ENCODE assay signal across 9 mouse cellular contexts in genomic region chr16:77536746-77537145, GRCm38 (mm10).
DNase-seq lines count a peak whose midpoint lies in the region; ATAC-seq and TF ChIP-seq lines count a peak whose summit lies in the region.
"Had no signal": no experiment of that assay in that cellular context is flagged by ENCODE, and none has a peak within 500 bp of the region (broad histone marks: within the 10 kb centered on the region; RNA-seq: fewer than 3 reads in every experiment).

No protein-coding gene starts in this region.

- H3K27ac ChIP-seq in gastrocnemius, adult 2 months = no peak overlapping the region
- H3K27ac ChIP-seq in forebrain, embryonic 11.5 days (ENCODE audit: low read depth, low read length) = peak overlapping the region; percentile 66
- H3K27ac ChIP-seq in neural tube, embryonic 15.5 days (replicated peaks) = peak overlapping the region; percentile 94
- H3K27ac ChIP-seq: limb, embryonic 12.5 days had no signal

- H3K9me3 ChIP-seq in forebrain, embryonic 11.5 days (ENCODE audit: control insufficient read depth, low read length) = no peaks in the 10 kb centered on the region
- no peaks in the 10 kb centered on the region for H3K9me3 ChIP-seq in neural tube, embryonic 15.5 days (replicated peaks)
- H3K9me3 ChIP-seq: limb, embryonic 12.5 days had no signal

- intact Hi-C loops in gastrocnemius, adult 2 months (cut with DNase I) = loop anchor here (10.0 kb wide), 1 partner anchor 108 kb away; no protein-coding TSS in a partner anchor

- ATAC-seq in forebrain, embryonic 11.5 days (replicated peaks; ENCODE audit: low FRiP score) = peak; percentile 69
- peak; percentile 91 for ATAC-seq in neural tube, embryonic 15.5 days (ENCODE audit: low FRiP score)

- peak overlapping the region; percentile 23; the same call in 1 of the 2 replicates for H3K4me3 ChIP-seq in gastrocnemius, adult 2 months
- no peak overlapping the region for H3K4me3 ChIP-seq in forebrain, embryonic 11.5 days (ENCODE audit: low read depth, low read length)
- H3K4me3 ChIP-seq in neural tube, embryonic 15.5 days (replicated peaks) = peak overlapping the region; percentile 36
- H3K4me3 ChIP-seq: limb, embryonic 12.5 days had no signal

- 69% methylated on average over 10 of the region's 10 CpGs for WGBS in forebrain, embryonic 11.5 days
- WGBS in neural tube, embryonic 15.5 days = 13% methylated on average over 10 of the region's 10 CpGs

- TF ChIP-seq CTCF in gastrocnemius, adult 2 months (IDR thresholded peaks at IDR 0.05) = no peak

- no peak for DNase-seq in gastrocnemius, adult 2 months
- DNase-seq in gastrocnemius, adult 8-10 months (ENCODE audit: low spot score in 2 of 2) = no peak
- DNase-seq in forebrain, embryonic 11.5 days (ENCODE audit: low spot score) = no peak
- peak; percentile 20 to 48 for DNase-seq in layer of hippocampus, postnatal 25 days (ENCODE audit: extremely low spot score in 1 of 2, low spot score in 1 of 2)
- no peak for DNase-seq in testis, postnatal 14 days (ENCODE audit: low spot score)
- no peak for DNase-seq in adipocyte (ENCODE audit: low spot score)
- no peak for DNase-seq in kidney, adult 9 months

- H3K4me1 ChIP-seq in forebrain, embryonic 11.5 days (replicated peaks; ENCODE audit: control insufficient read depth, insufficient read depth, low read length) = no peaks in the 10 kb centered on the region; the same call in 1 of the 2 replicates
- peaks cover 10% of the 10 kb centered on the region; the same call in 1 of the 2 replicates for H3K4me1 ChIP-seq in neural tube, embryonic 15.5 days
- H3K4me1 ChIP-seq: limb, embryonic 12.5 days had no signal

- peak overlapping the region; percentile 2; the same call in 1 of the 2 replicates for H3K4me2 ChIP-seq in forebrain, embryonic 11.5 days (ENCODE audit: low read depth, low read length, severe bottlenecking)
- peak overlapping the region; percentile 56 for H3K4me2 ChIP-seq in neural tube, embryonic 15.5 days
- H3K4me2 ChIP-seq: limb, embryonic 12.5 days had no signal

- no peaks in the 10 kb centered on the region for H3K36me3 ChIP-seq in forebrain, embryonic 11.5 days (ENCODE audit: control insufficient read depth, insufficient read depth, low read length)
- H3K36me3 ChIP-seq in neural tube, embryonic 15.5 days = no peaks in the 10 kb centered on the region
- H3K36me3 ChIP-seq: limb, embryonic 12.5 days had no signal

- H3K9ac ChIP-seq in forebrain, embryonic 11.5 days (ENCODE audit: low read length) = no peak overlapping the region
- peak overlapping the region; percentile 51 for H3K9ac ChIP-seq in neural tube, embryonic 15.5 days (replicated peaks)
- H3K9ac ChIP-seq: limb, embryonic 12.5 days had no signal

- no peaks in the 10 kb centered on the region for H3K27me3 ChIP-seq in forebrain, embryonic 11.5 days (ENCODE audit: control insufficient read depth, insufficient read depth, low read length)
- no peaks in the 10 kb centered on the region for H3K27me3 ChIP-seq in neural tube, embryonic 15.5 days (replicated peaks)
- H3K27me3 ChIP-seq: limb, embryonic 12.5 days had no signal

Comparison
In these comparisons a context has a peak if more than half of its experiments do, and no peak if none do; other contexts are left out.
1. DNase-seq: peak in layer of hippocampus, postnatal 25 days (2 of 2); none in gastrocnemius, adult 2 months (single experiment), gastrocnemius, adult 8-10 months (0 of 2), forebrain, embryonic 11.5 days (single experiment), testis, postnatal 14 days (single experiment), adipocyte (single experiment) and kidney, adult 9 months (single experiment).